Mouse (Mus musculus) CH12.LX (cell line): ENCODE results near the gene Pde6g. TPM values are rescaled to one million over a fixed set of nuclear protein-coding genes. Genes with fewer than 3 reads are reported as not detected.
A peak's percentile ranks its signal among the peaks of the same experiment; 100 is the strongest.

Experiments
- DNase-seq: peaks from one replicate; pipeline ENCODE4 v3.0.0-alpha.2; 2013; ENCODE audit errors: extremely low read depth
- H3K27ac ChIP-seq: 2 replicates; pipeline ENCODE4 v1.5.1; 2012; ENCODE audit warnings: low read depth, mild to moderate bottlenecking, control low read depth, moderate library complexity; ENCODE audit not compliant: insufficient read depth
- H3K27me3 ChIP-seq: replicated peaks from 2 replicates; pipeline ENCODE3; 2012; ENCODE audit warnings: inconsistent platforms
- H3K36me3 ChIP-seq, 2 experiments: replicated peaks in 1 of 2; 2 replicates each; pipeline versions ENCODE3 to v1.6.1; 2012; ENCODE audit warnings: inconsistent platforms in 1 of 2, low read length in 1 of 2, mild to moderate bottlenecking in 1 of 2, mixed read lengths in 1 of 2, moderate library complexity in 1 of 2; ENCODE audit not compliant: control insufficient read depth in 1 of 2, insufficient read depth in 1 of 2
- H3K4me1 ChIP-seq, 2 experiments: 2 replicates each; pipeline ENCODE4 v1.6.1; 2012; ENCODE audit warnings: inconsistent platforms in 1 of 2, moderate library complexity in 1 of 2; ENCODE audit not compliant: insufficient read depth in 2 of 2, control insufficient read depth in 1 of 2
- H3K4me2 ChIP-seq: 2 replicates; pipeline ENCODE4 v1.6.1; 2012; ENCODE audit warnings: low read depth, mild to moderate bottlenecking, control low read depth; ENCODE audit not compliant: poor library complexity, insufficient read depth, severe bottlenecking
- H3K4me3 ChIP-seq, 3 experiments: fragments of 150-350 bp in 1 of 3; sonication (generic) in 1 of 3; replicated peaks in 1 of 3; 2 replicates each; pipeline versions ENCODE3 to v1.5.1; 2011 to 2012; ENCODE audit warnings: low read depth in 2 of 3, low read length in 2 of 3, mild to moderate bottlenecking in 2 of 3, moderate library complexity in 2 of 3, control low read depth in 1 of 3, improper control_type of control experiment in 1 of 3, inconsistent platforms in 1 of 3, mixed read lengths in 1 of 3; ENCODE audit not compliant: poor library complexity in 1 of 3
- H3K79me2 ChIP-seq: replicated peaks from 2 replicates; pipeline ENCODE4 v1.6.1; 2012; ENCODE audit warnings: mild to moderate bottlenecking, moderate library complexity; ENCODE audit not compliant: control insufficient read depth, poor library complexity, insufficient read depth, severe bottlenecking; ENCODE audit errors: extremely low read depth
- H3K9ac ChIP-seq: 2 replicates; pipeline ENCODE4 v1.6.1; 2012; ENCODE audit warnings: low read depth, mild to moderate bottlenecking, control low read depth, moderate library complexity; ENCODE audit not compliant: insufficient read depth
- H3K9me3 ChIP-seq: replicated peaks from 2 replicates; pipeline ENCODE3; 2012; ENCODE audit warnings: low read length, inconsistent platforms, mixed read lengths
- BHLHE40 ChIP-seq: IDR thresholded peaks from 2 replicates; pipeline ENCODE4 v1.6.1; 2011; ENCODE audit warnings: mild to moderate bottlenecking, low read depth, low read length, improper control_type of control experiment
- E2F4 ChIP-seq: IDR thresholded peaks from 2 replicates; pipeline ENCODE4 v1.6.1; 2011; ENCODE audit warnings: low read depth, low read length, improper control_type of control experiment; ENCODE audit not compliant: insufficient replicate concordance
- ELF1 ChIP-seq: IDR thresholded peaks from 2 replicates; pipeline ENCODE4 v1.6.1; 2014; ENCODE audit warnings: low read depth, mild to moderate bottlenecking, inconsistent platforms, low read length, improper control_type of control experiment
- EP300 ChIP-seq: IDR thresholded peaks from 2 replicates; pipeline ENCODE4 v1.6.1; 2011; ENCODE audit warnings: low read length, improper control_type of control experiment
- ETS1 ChIP-seq: conservative IDR thresholded peaks from 2 replicates; pipeline ENCODE4 v1.6.1; 2012; ENCODE audit warnings: low read depth, mild to moderate bottlenecking, inconsistent platforms, low read length, improper control_type of control experiment, moderate library complexity
- HCFC1 ChIP-seq: IDR thresholded peaks from 2 replicates; pipeline ENCODE4 v1.6.1; 2012; ENCODE audit warnings: low read depth, mild to moderate bottlenecking, inconsistent platforms, low read length, improper control_type of control experiment
- JUN ChIP-seq: IDR thresholded peaks from 2 replicates; pipeline ENCODE4 v1.6.1; 2011; ENCODE audit warnings: low read depth, mild to moderate bottlenecking, low read length, improper control_type of control experiment, moderate library complexity; ENCODE audit not compliant: insufficient read depth
- MAZ ChIP-seq: IDR thresholded peaks from 2 replicates; pipeline ENCODE4 v1.6.1; 2012; ENCODE audit warnings: low read depth, mild to moderate bottlenecking, inconsistent platforms, low read length, improper control_type of control experiment, moderate library complexity
- MEF2A ChIP-seq: IDR thresholded peaks from 2 replicates; pipeline ENCODE4 v1.6.1; 2014; ENCODE audit warnings: low read depth, mild to moderate bottlenecking, inconsistent platforms, low read length, improper control_type of control experiment, borderline replicate concordance
- MXI1 ChIP-seq: IDR thresholded peaks from 2 replicates; pipeline ENCODE4 v1.6.1; 2011; ENCODE audit warnings: mild to moderate bottlenecking, low read depth, low read length, improper control_type of control experiment
- NELFE ChIP-seq: IDR thresholded peaks from 2 replicates; pipeline ENCODE4 v1.6.1; 2011; ENCODE audit warnings: low read depth, low read length, improper control_type of control experiment
- NRF1 ChIP-seq: IDR thresholded peaks from 2 replicates; pipeline ENCODE4 v1.6.1; 2014; ENCODE audit warnings: low read depth, mild to moderate bottlenecking, inconsistent platforms, low read length, improper control_type of control experiment, moderate library complexity
- POLR2A ChIP-seq: IDR thresholded peaks from 2 replicates; pipeline ENCODE4 v1.6.1; 2011; ENCODE audit warnings: low read depth, mild to moderate bottlenecking, improper control_type of control experiment, low read length
- RCOR1 ChIP-seq: conservative IDR thresholded peaks from 2 replicates; pipeline ENCODE4 v1.6.1; 2012; ENCODE audit warnings: low read depth, mild to moderate bottlenecking, inconsistent platforms, low read length, improper control_type of control experiment
- SIN3A ChIP-seq: IDR thresholded peaks from 2 replicates; pipeline ENCODE4 v1.6.1; 2012; ENCODE audit warnings: low read length, improper control_type of control experiment, inconsistent platforms
- USF2 ChIP-seq: conservative IDR thresholded peaks from 2 replicates; pipeline ENCODE4 v1.6.1; 2011; ENCODE audit warnings: low read depth, low read length, improper control_type of control experiment
- ZMIZ1 ChIP-seq: IDR thresholded peaks from 2 replicates; pipeline ENCODE4 v1.6.1; 2012; ENCODE audit warnings: low read depth, mild to moderate bottlenecking, inconsistent platforms, low read length, improper control_type of control experiment
- dilution Hi-C: fragments of 300-500 bp; cut with MboI; formaldehyde crosslinking; loops from 2 replicates; pipeline ENCODE4 v1.14.3; 2020; ENCODE audit warnings: low sequenced_read_pairs; ENCODE audit not compliant: extremely low pct_unique_long_range_greater_than_20kb, extremely low pct_ligation_motif_present
- in situ Hi-C: fragments of 300-500 bp; cut with MboI; formaldehyde crosslinking; loops from 3 replicates; pipeline ENCODE4 v1.14.3; 2019; ENCODE audit warnings: low sequenced_read_pairs, low pct_ligation_motif_present, low pct_unique_long_range_greater_than_20kb, mixed read lengths
- polyA plus RNA-seq: library from polyadenylated mRNA; unstranded; fragments of >175 nt; gene quantifications from 2 replicates; pipeline ENCODE4 v1.2.1, GENCODE M21; 2012; ENCODE audit warnings: low read depth; ENCODE audit not compliant: insufficient read length
- total RNA-seq, 2 experiments: library from RNA; depleted of rRNA; stranded (reverse); fragments of 300-350 nt in 1 of 2; fragments of >200 nt in 1 of 2; gene quantifications; 2 replicates each; pipeline ENCODE4 v1.2.3; 2012 to 2014

Gene Pde6g
- total and polyA plus RNA-seq, 3 experiments = 0.34 TPM; not detected in 1

GRCm38 (mm10) chr11:120472052-120472451 lies 18.8 kb upstream of the Pde6g start:
- Histone ChIP-seq H3K36me3 (peaks cover 69 to 79% of the 10 kb centered on the region in 2 experiments), H3K4me3 (no peak overlapping the region)

GRCm38 (mm10) chr11:120467736-120468092 lies 14.4 kb upstream of the Pde6g start:
- H3K9ac ChIP-seq = peak overlapping the region; percentile 83
- DNase-seq = no peak
- H3K27ac ChIP-seq = no peak overlapping the region; the same call in 1 of the 2 replicates
- peak overlapping the region; percentile 79 for H3K4me2 ChIP-seq
- H3K27me3 ChIP-seq = no peaks in the 10 kb centered on the region
- H3K4me1 ChIP-seq = peaks cover 5 to 30% of the 10 kb centered on the region in 2 experiments; a peak in 3 of 4 replicates
- TF ChIP-seq MXI1 = peak; percentile 16; the same call in 1 of the 2 replicates
- 0 out of 2 replicates have a peak, but pooled peaks have one; percentile 59 for TF ChIP-seq RCOR1
- TF ChIP-seq EP300 = no peak
- no peak for TF ChIP-seq E2F4
- peak; percentile 15; the same call in 1 of the 2 replicates for TF ChIP-seq SIN3A
- TF ChIP-seq MAZ = 0 out of 2 replicates have a peak, but pooled peaks have one; percentile 5
- no peak for TF ChIP-seq JUN
- H3K9me3 ChIP-seq = no peaks in the 10 kb centered on the region
- peaks cover 49 to 76% of the 10 kb centered on the region in 2 experiments for H3K36me3 ChIP-seq
- in situ Hi-C loops = no loop called here
- dilution Hi-C loops = no loop called here
- H3K4me3 ChIP-seq = peak overlapping the region; percentile 81 to 97 (median 91)
- peaks cover 28% of the 10 kb centered on the region for H3K79me2 ChIP-seq

More at GRCm38 (mm10) chr11:120472052-120472451, 18.8 kb upstream of the Pde6g start:
- Histone ChIP-seq H3K9me3 (no peaks in the 10 kb centered on the region), H3K4me1 (peaks cover 5 to 16% of the 10 kb centered on the region in 2 experiments; a peak in 3 of 4 replicates), H3K4me2 (no peak overlapping the region), H3K27ac (no peak overlapping the region), H3K79me2 (peaks cover 14% of the 10 kb centered on the region), H3K27me3 (no peaks in the 10 kb centered on the region), H3K9ac (no peak overlapping the region)
- no peak for DNase-seq
- dilution Hi-C loops = no loop called here
- in situ Hi-C loops = loop anchor here (5.0 kb wide), 1 partner anchor 35 kb away; the partner anchor contains the start of gene Nploc4
- TF ChIP-seq POLR2A (no peak), EP300 (no peak), USF2 (no peak), HCFC1 (no peak), SIN3A (no peak), ELF1 (no peak), MAZ (no peak), NRF1 (no peak), MEF2A (no peak), NELFE (no peak), ETS1 (no peak), BHLHE40 (no peak), ZMIZ1 (no peak)
